Mouse (Mus musculus) C2C12 (cell line): Measurements from ENCODE around the gene Mrpl21. TPM values are rescaled to one million over a fixed set of nuclear protein-coding genes. Genes with fewer than 3 reads are reported as not detected.

Source experiments
- H3K27me3 ChIP-seq: one replicate; pipeline ENCODE4 v1.6.1; 2011; ENCODE audit not compliant: control insufficient read depth, insufficient read depth, insufficient read length
- H3K36me3 ChIP-seq: one replicate; pipeline ENCODE4 v1.6.1; 2011; ENCODE audit not compliant: control insufficient read depth, insufficient read depth
- H3K4me3 ChIP-seq: one replicate; pipeline ENCODE4 v1.5.1; 2011; ENCODE audit warnings: mild to moderate bottlenecking, control low read depth; ENCODE audit not compliant: poor library complexity, insufficient read depth, severe bottlenecking
- H3K79me2 ChIP-seq: one replicate; pipeline ENCODE4 v1.6.1; 2011; ENCODE audit not compliant: control insufficient read depth, insufficient read depth
- H3K79me3 ChIP-seq: one replicate; pipeline ENCODE4 v1.6.1; 2011; ENCODE audit warnings: low read depth, control low read depth
- H3ac ChIP-seq: one replicate; pipeline ENCODE3; 2011; ENCODE audit warnings: low read depth; ENCODE audit not compliant: control insufficient read depth, insufficient read length
- CEBPB ChIP-seq: IDR thresholded peaks from one replicate; pipeline ENCODE4 v1.6.1; 2011; ENCODE audit warnings: low read depth, mild to moderate bottlenecking, control low read depth, moderate library complexity
- CTCF ChIP-seq: IDR thresholded peaks from one replicate; pipeline ENCODE4 v1.5.1; 2011; ENCODE audit not compliant: control insufficient read depth, insufficient read depth, insufficient read length
- FOSL1 ChIP-seq: IDR thresholded peaks from one replicate; pipeline ENCODE4 v1.8.0; 2011; ENCODE audit warnings: mild to moderate bottlenecking, low read length; ENCODE audit not compliant: poor library complexity, insufficient read depth, severe bottlenecking
- MAX ChIP-seq: IDR thresholded peaks from one replicate; pipeline ENCODE4 v1.6.1; 2011; ENCODE audit warnings: mild to moderate bottlenecking, control low read depth
- MYOD1 ChIP-seq: IDR thresholded peaks from one replicate; pipeline ENCODE4 v1.6.1; 2011; ENCODE audit warnings: low read depth; ENCODE audit not compliant: control insufficient read depth, insufficient read length
- MYOG ChIP-seq: IDR thresholded peaks from one replicate; pipeline ENCODE4 v1.6.1; 2011; ENCODE audit not compliant: control insufficient read depth, insufficient read length; ENCODE audit errors: extremely low read depth
- USF1 ChIP-seq: IDR thresholded peaks from one replicate; pipeline ENCODE4 v1.6.1; 2011; ENCODE audit warnings: low read depth, mild to moderate bottlenecking, control low read depth, moderate library complexity
- polyA plus RNA-seq: library from polyadenylated mRNA; unstranded; fragments of >200 nt; fragmentation: generic; extraction: Trizol; gene quantifications from one replicate; pipeline ENCODE4 v1.2.1, GENCODE M21; 2012; ENCODE audit warnings: missing spikeins

The Mrpl21 gene
- polyA plus RNA-seq, 1 experiment: 86.3 TPM

DNA sequence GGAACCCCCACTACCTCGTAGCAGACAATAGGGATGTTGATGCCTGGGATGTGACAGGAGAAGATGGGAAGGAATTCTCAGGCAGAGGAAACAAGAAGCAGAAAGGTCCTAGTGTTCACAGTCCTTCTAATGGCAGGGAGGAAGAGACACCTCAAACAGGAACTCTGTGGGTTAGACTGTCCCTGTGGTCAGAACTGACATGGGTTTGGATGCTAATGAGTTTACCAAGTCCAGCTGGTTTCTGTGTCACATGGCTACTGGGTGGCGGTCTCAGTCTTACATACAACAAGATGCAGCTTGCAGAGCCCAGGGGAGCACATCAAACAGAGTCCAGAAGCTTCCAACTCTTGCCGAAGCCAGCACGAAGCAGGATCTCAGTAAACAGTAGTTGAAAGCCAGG, 21.3 kb downstream of the Mrpl21 start:
- Histone ChIP-seq H3K79me2 (no peaks in the 10 kb centered on the region), H3ac (no peak overlapping the region), H3K79me3 (peaks cover 2% of the 10 kb centered on the region), H3K36me3 (no peaks in the 10 kb centered on the region), H3K27me3 (peaks cover 38% of the 10 kb centered on the region), H3K4me3 (no peak overlapping the region)
- no peak for TF ChIP-seq CTCF
- no peak for TF ChIP-seq MYOG
- no peak for TF ChIP-seq FOSL1
- no peak for TF ChIP-seq CEBPB
- no peak for TF ChIP-seq MAX
- no peak for TF ChIP-seq MYOD1
- TF ChIP-seq USF1: no peak

DNA sequence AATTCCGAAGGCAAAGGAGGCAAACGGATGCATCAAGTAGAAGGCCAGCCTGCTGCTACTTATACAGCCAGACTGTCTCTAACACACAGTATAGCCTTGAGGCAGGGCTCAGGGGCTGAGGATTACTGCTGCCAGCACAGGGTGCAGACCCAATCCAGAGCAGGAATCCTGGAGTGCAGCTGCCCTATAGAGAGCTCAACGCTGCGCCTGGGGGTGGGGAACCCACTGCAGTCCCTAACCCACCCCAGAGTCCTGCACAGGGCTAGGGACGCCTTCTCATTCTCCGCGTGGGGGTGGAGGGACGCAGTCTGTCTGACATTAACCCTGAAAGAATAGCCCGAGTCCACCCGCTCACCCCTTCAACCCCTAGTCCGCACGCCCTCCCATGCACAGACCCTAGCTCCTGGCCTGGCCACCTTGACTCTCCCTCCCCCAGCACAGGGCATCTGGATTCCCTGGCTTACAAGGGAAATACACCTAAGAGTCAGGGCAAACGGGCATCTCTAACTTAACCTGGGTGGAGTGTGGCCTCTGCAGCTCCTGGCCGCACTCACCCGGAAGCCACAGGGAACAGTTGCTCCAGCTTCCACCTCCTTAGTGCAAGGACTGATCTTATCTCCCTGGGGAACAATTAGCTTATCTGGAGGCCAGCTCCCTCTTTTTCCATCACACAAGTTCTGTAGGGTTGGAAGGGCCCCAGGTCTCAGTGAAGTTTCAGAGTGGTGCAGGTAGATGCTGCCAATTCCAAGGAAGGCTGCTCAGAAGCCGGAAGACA, 24.7 kb downstream of the Mrpl21 start:
- TF ChIP-seq FOSL1 (no peak), USF1 (no peak), MYOD1 (no peak), CTCF (no peak)
- no peaks in the 10 kb centered on the region for H3K79me3 ChIP-seq
- no peaks in the 10 kb centered on the region for H3K36me3 ChIP-seq
- no peak overlapping the region for H3ac ChIP-seq
- H3K27me3 ChIP-seq: peaks cover 38% of the 10 kb centered on the region
- no peak overlapping the region for H3K4me3 ChIP-seq
- no peaks in the 10 kb centered on the region for H3K79me2 ChIP-seq

GRCm38 (mm10) chr19:3319341-3319740, 36.6 kb downstream of the Mrpl21 start:
- Histone ChIP-seq H3K4me3 (no peak overlapping the region), H3K36me3 (no peaks in the 10 kb centered on the region), H3K27me3 (no peaks in the 10 kb centered on the region), H3K79me2 (peaks cover under 1% of the 10 kb centered on the region), H3K79me3 (no peaks in the 10 kb centered on the region), H3ac (no peak overlapping the region)
- TF ChIP-seq CTCF (no peak), FOSL1 (no peak), MAX (no peak), USF1 (no peak), MYOD1 (no peak), CEBPB (no peak), MYOG (no peak)

- no peak overlapping the region for H3K4me3 ChIP-seq
- peaks cover 7% of the 10 kb centered on the region for H3K79me2 ChIP-seq
- TF ChIP-seq MYOG (no peak), CEBPB (no peak), MYOD1 (no peak), USF1 (no peak), CTCF (no peak), MAX (no peak), FOSL1 (no peak)
- no peaks in the 10 kb centered on the region for H3K79me3 ChIP-seq
- H3ac ChIP-seq: no peak overlapping the region
- no peaks in the 10 kb centered on the region for H3K27me3 ChIP-seq
- no peaks in the 10 kb centered on the region for H3K36me3 ChIP-seq
Measured at GRCm38 (mm10) chr19:3320086-3320485, 37.4 kb downstream of the Mrpl21 start.

- Histone ChIP-seq H3K4me3 (no peak overlapping the region), H3K36me3 (no peaks in the 10 kb centered on the region), H3K79me3 (no peaks in the 10 kb centered on the region), H3K79me2 (peaks cover 7% of the 10 kb centered on the region), H3K27me3 (no peaks in the 10 kb centered on the region), H3ac (no peak overlapping the region)
- no peak for TF ChIP-seq MYOD1
- no peak for TF ChIP-seq USF1
- TF ChIP-seq MAX: no peak
- TF ChIP-seq CTCF: no peak
- TF ChIP-seq MYOG: no peak
- TF ChIP-seq CEBPB: no peak
- TF ChIP-seq FOSL1: no peak
Measured at GRCm38 (mm10) chr19:3320801-3321200, 38.1 kb downstream of the Mrpl21 start.

GRCm38 (mm10) chr19:3321617-3322016, 38.9 kb downstream of the Mrpl21 start:
- no peaks in the 10 kb centered on the region for H3K36me3 ChIP-seq
- no peak for TF ChIP-seq MAX
- no peak for TF ChIP-seq MYOD1
- TF ChIP-seq USF1: no peak
- no peak for TF ChIP-seq CTCF
- no peak for TF ChIP-seq FOSL1
- no peak for TF ChIP-seq MYOG
- no peak for TF ChIP-seq CEBPB
- H3ac ChIP-seq: no peak overlapping the region
- H3K4me3 ChIP-seq: no peak overlapping the region
- H3K27me3 ChIP-seq: no peaks in the 10 kb centered on the region
- H3K79me2 ChIP-seq: peaks cover 15% of the 10 kb centered on the region
- peaks cover 6% of the 10 kb centered on the region for H3K79me3 ChIP-seq
